Mouse (Mus musculus) A20 (cell line): ENCODE measurements around the gene 1700067K01Rik.

Experiments used
- DNase-seq: peaks from one replicate; pipeline ENCODE4 v3.0.0-alpha.2; 2011; ENCODE audit warnings: low read depth, low spot score

1700067K01Rik gene

GRCm38 (mm10) chr8:84053229-84053628, 51.9 kb downstream of the 1700067K01Rik start:
- no peak for DNase-seq
